Mouse (Mus musculus) heart, adult 2 months (tissue): ENCODE measurements at regions not wholly inside any gene's neighbourhood (a gene's known extent, or its start where the extent isn't known, plus 50 kb on each side); places are given as distances from the start of the nearest gene placed in this dataset.
A peak's percentile ranks its signal among the peaks of the same experiment; 100 is the strongest.

Source experiments
- DNase-seq, 2 experiments: peaks; one replicate each; pipeline ENCODE4 v3.0.0; 2021
- H3K27ac ChIP-seq: fragments of 200-600 bp; 2 replicates; pipeline ENCODE4 v1.8.1; 2022
- H3K27me3 ChIP-seq: fragments of 200-500 bp; 2 replicates; pipeline ENCODE4 v1.6.1; 2012; ENCODE audit warnings: mild to moderate bottlenecking, low read length, inconsistent platforms, mixed read lengths; ENCODE audit not compliant: control insufficient read depth, insufficient read depth
- H3K36me3 ChIP-seq: fragments of 200-500 bp; 2 replicates; pipeline ENCODE4 v1.6.1; 2012; ENCODE audit warnings: low read length, inconsistent platforms; ENCODE audit not compliant: control insufficient read depth, insufficient read depth
- H3K4me1 ChIP-seq: fragments of 200-500 bp; 2 replicates; pipeline ENCODE4 v1.6.1; 2011; ENCODE audit warnings: low read length; ENCODE audit not compliant: control insufficient read depth, insufficient read depth
- H3K4me3 ChIP-seq: fragments of 200-600 bp; 2 replicates; pipeline ENCODE4 v1.8.1; 2022
- H3K79me2 ChIP-seq: fragments of 200-500 bp; replicated peaks from 2 replicates; pipeline ENCODE4 v1.6.1; 2012; ENCODE audit warnings: mild to moderate bottlenecking, inconsistent platforms, low read length, moderate library complexity, mixed read lengths; ENCODE audit not compliant: control insufficient read depth, insufficient read depth
- H3K9ac ChIP-seq: fragments of 200-500 bp; 2 replicates; pipeline ENCODE4 v1.6.1; 2012; ENCODE audit warnings: low read depth, mild to moderate bottlenecking, control low read depth, inconsistent platforms, low read length, mixed read lengths
- CTCF ChIP-seq: fragments of 200-600 bp; IDR thresholded peaks from 2 replicates; pipeline ENCODE4 v1.8.1; 2022; ENCODE audit warnings: antibody characterized with exemption, mild to moderate bottlenecking, moderate library complexity
- EP300 ChIP-seq: fragments of 200-500 bp; IDR thresholded peaks from 2 replicates; pipeline ENCODE4 v1.6.1; 2011; ENCODE audit warnings: low read depth, low read length, control low read depth; ENCODE audit not compliant: insufficient read depth
- POLR2A ChIP-seq: fragments of 200-500 bp; IDR thresholded peaks from 2 replicates; pipeline ENCODE4 v1.6.1; 2011; ENCODE audit warnings: mild to moderate bottlenecking, low read depth, low read length, control low read depth; ENCODE audit not compliant: insufficient read depth
- WGBS: fragments of 180-500 bp; shearing (Covaris S2); methylation state at CpG from one replicate; pipeline ENCODE4 v1.1.7; 2018; 5-methylcytosine and 5-hydroxymethylcytosine counted together
- intact Hi-C: fragments of 180-260 bp; cut with DNase I; formaldehyde crosslinking; loops from one replicate; pipeline ENCODE4 v1.15.1; 2025

- TF ChIP-seq POLR2A (no peak), CTCF (peak; percentile 72), EP300 (0 out of 2 replicates have a peak, but pooled peaks have one; percentile 32)
- Histone ChIP-seq H3K4me3 (no peak overlapping the region), H3K27ac (no peak overlapping the region), H3K9ac (no peak overlapping the region), H3K79me2 (no peaks in the 10 kb centered on the region), H3K4me1 (peaks cover under 1% of the 10 kb centered on the region; the same call in 1 of the 2 replicates), H3K36me3 (no peaks in the 10 kb centered on the region), H3K27me3 (no peaks in the 10 kb centered on the region)
- DNase-seq, result peak in 1 of 2 experiments; percentile 31
- 56% methylated on average over 2 of the region's 2 CpGs for WGBS
- intact Hi-C loops, result loop anchor here (1.0 to 5.0 kb wide), 2 partner anchors 47 to 127 kb away; no protein-coding TSS in a partner anchor
Measured at GRCm38 (mm10) chr10:62055408-62055807, 76.5 kb upstream of the Col13a1 start.

- no peak overlapping the region for H3K9ac ChIP-seq
- peak overlapping the region; percentile 47 for H3K27ac ChIP-seq
- DNase-seq, result peak; percentile 36 to 66
- TF ChIP-seq CTCF, result no peak
- no peak for TF ChIP-seq POLR2A
- peak; percentile 56 for TF ChIP-seq EP300
- no peaks in the 10 kb centered on the region for H3K36me3 ChIP-seq
- H3K27me3 ChIP-seq, result no peaks in the 10 kb centered on the region; the same call in 1 of the 2 replicates
- H3K4me3 ChIP-seq, result no peak overlapping the region
- H3K4me1 ChIP-seq, result peaks cover 5% of the 10 kb centered on the region
- WGBS, result 3% methylated on average over 3 of the region's 3 CpGs
- H3K79me2 ChIP-seq, result no peaks in the 10 kb centered on the region
- intact Hi-C loops, result loop anchor here (5.0 kb wide), 1 partner anchor 67 kb away; no protein-coding TSS in a partner anchor
Measured at GRCm38 (mm10) chr10:62049782-62050192, 70.9 kb upstream of the Col13a1 start.

- no peak for DNase-seq
- Histone ChIP-seq H3K27ac (no peak overlapping the region), H3K4me1 (no peaks in the 10 kb centered on the region), H3K36me3 (no peaks in the 10 kb centered on the region), H3K27me3 (no peaks in the 10 kb centered on the region; the same call in 1 of the 2 replicates), H3K4me3 (no peak overlapping the region), H3K9ac (no peak overlapping the region), H3K79me2 (no peaks in the 10 kb centered on the region)
- intact Hi-C loops, result no loop called here
- TF ChIP-seq CTCF, result no peak
- TF ChIP-seq EP300, result no peak
- no peak for TF ChIP-seq POLR2A
- WGBS, result 53% methylated on average over 3 of the region's 3 CpGs
Measured at GRCm38 (mm10) chr10:62044408-62044807, 65.5 kb upstream of the Col13a1 start.

- Histone ChIP-seq H3K4me3 (no peak overlapping the region), H3K27me3 (no peaks in the 10 kb centered on the region), H3K4me1 (peaks cover 2% of the 10 kb centered on the region; the same call in 1 of the 2 replicates), H3K27ac (no peak overlapping the region), H3K9ac (no peak overlapping the region), H3K36me3 (no peaks in the 10 kb centered on the region), H3K79me2 (no peaks in the 10 kb centered on the region)
- intact Hi-C loops, result no loop called here
- 89% methylated on average over 8 of the region's 8 CpGs for WGBS
- no peak for DNase-seq
- no peak for TF ChIP-seq POLR2A
Measured at GRCm38 (mm10) chr10:62039915-62040314, 61.0 kb upstream of the Col13a1 start.

GRCm38 (mm10) chr10:62038656-62039055, 59.7 kb upstream of the Col13a1 start:
- no peak overlapping the region for H3K27ac ChIP-seq
- no peaks in the 10 kb centered on the region for H3K36me3 ChIP-seq
- 77% methylated on average over 1 of the region's 1 CpGs for WGBS
- no peaks in the 10 kb centered on the region for H3K79me2 ChIP-seq
- peaks cover 4% of the 10 kb centered on the region; the same call in 1 of the 2 replicates for H3K4me1 ChIP-seq
- H3K4me3 ChIP-seq, result no peak overlapping the region
- DNase-seq, result no peak
- TF ChIP-seq EP300, result no peak
- 0 out of 2 replicates have a peak, but pooled peaks have one; percentile 2 for TF ChIP-seq CTCF
- no peak for TF ChIP-seq POLR2A
- intact Hi-C loops, result no loop called here
- no peaks in the 10 kb centered on the region for H3K27me3 ChIP-seq
- no peak overlapping the region for H3K9ac ChIP-seq

GRCm38 (mm10) chr10:62037402-62038199, 58.7 kb upstream of the Col13a1 start:
- WGBS, result 68% methylated on average over 9 of the region's 9 CpGs
- Histone ChIP-seq H3K9ac (no peak overlapping the region), H3K79me2 (no peaks in the 10 kb centered on the region), H3K27me3 (no peaks in the 10 kb centered on the region), H3K4me3 (no peak overlapping the region), H3K27ac (no peak overlapping the region), H3K4me1 (peaks cover 4% of the 10 kb centered on the region; the same call in 1 of the 2 replicates), H3K36me3 (no peaks in the 10 kb centered on the region)
- no peak for DNase-seq
- TF ChIP-seq CTCF (no peak), EP300 (no peak), POLR2A (no peak)
- intact Hi-C loops, result no loop called here
